Mouse (Mus musculus): Measurements from ENCODE around the gene Ctc1. TPM values are rescaled to one million over a fixed set of nuclear protein-coding genes. Genes with fewer than 3 reads are reported as not detected.
"Not testable (repeated sequence)": the region's sequence is repeated elsewhere in the genome, so short reads cannot be mapped to it uniquely, and the experiment has no call there.

Ctc1 gene
- polyA plus RNA-seq, 1 experiment, result 30.1 TPM

- no peak overlapping the region for H3K4me3 ChIP-seq (replicated peaks; ENCODE audit: extremely low read depth, low read depth, low read length)
- WGBS, result 30% methylated on average over 5 of the region's 5 CpGs
- no peaks in the 10 kb centered on the region for H3K4me1 ChIP-seq (ENCODE audit: control insufficient read depth, insufficient read depth, low read length)
- DNase-seq, result no peak
- no peak for TF ChIP-seq POLR2A (IDR thresholded peaks at IDR 0.05; ENCODE audit: borderline replicate concordance, extremely low read depth, low read depth, low read length)
- TF ChIP-seq CTCF (IDR thresholded peaks at IDR 0.05; ENCODE audit: insufficient read depth, low read length), result no peak
These were observed 36.4 kb upstream of the Ctc1 start for GRCm38 (mm10) chr11:68979320-68979733.

- no peak for DNase-seq
- WGBS, result 63% methylated on average over 3 of the region's 3 CpGs
- TF ChIP-seq CTCF (IDR thresholded peaks at IDR 0.05; ENCODE audit: insufficient read depth, low read length) (no peak), POLR2A (IDR thresholded peaks at IDR 0.05; ENCODE audit: borderline replicate concordance, extremely low read depth, low read depth, low read length) (no peak)
- H3K4me1 ChIP-seq (ENCODE audit: control insufficient read depth, insufficient read depth, low read length), result no peaks in the 10 kb centered on the region
- H3K4me3 ChIP-seq (replicated peaks; ENCODE audit: extremely low read depth, low read depth, low read length), result no peak overlapping the region
These were observed 34.8 kb upstream of the Ctc1 start for GRCm38 (mm10) chr11:68980919-68981318.

- peak; percentile 84 for DNase-seq
- Histone ChIP-seq H3K4me3 (replicated peaks; ENCODE audit: extremely low read depth, low read depth, low read length) (no peak overlapping the region), H3K4me1 (ENCODE audit: control insufficient read depth, insufficient read depth, low read length) (no peaks in the 10 kb centered on the region)
- TF ChIP-seq CTCF (IDR thresholded peaks at IDR 0.05; ENCODE audit: insufficient read depth, low read length), result peak; percentile 86
- TF ChIP-seq POLR2A (IDR thresholded peaks at IDR 0.05; ENCODE audit: borderline replicate concordance, extremely low read depth, low read depth, low read length), result no peak
- 28% methylated on average over 4 of the region's 4 CpGs for WGBS
These were observed 32.9 kb upstream of the Ctc1 start for GRCm38 (mm10) chr11:68982639-68983369.

DNA sequence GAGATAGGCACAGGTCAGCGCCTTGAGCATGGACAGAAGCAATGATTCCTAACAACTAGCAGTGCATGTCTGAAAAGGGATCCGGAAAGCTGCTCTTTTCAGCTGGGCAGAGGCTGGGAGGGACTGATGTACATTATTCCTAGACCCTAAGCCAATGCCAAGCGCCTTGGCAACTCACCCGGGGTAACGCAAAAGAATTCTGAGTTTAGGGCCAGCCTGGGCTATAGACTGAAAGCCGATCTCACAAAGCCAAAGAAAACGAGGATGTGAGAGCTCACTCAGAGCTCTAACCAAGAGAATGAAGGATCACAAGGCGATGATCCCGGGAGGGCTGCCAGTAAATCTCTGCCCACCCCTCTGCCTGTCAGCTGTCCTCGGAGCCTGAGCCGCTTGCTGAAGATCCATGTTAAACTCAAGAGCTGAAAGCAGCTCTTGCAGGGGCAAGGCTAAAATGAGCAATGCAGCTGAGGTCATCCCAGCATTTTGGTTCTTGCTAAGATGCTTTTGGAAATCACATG is 28.3 kb upstream of the Ctc1 start:
- Histone ChIP-seq H3K4me3 (replicated peaks; ENCODE audit: extremely low read depth, low read depth, low read length) (no peak overlapping the region), H3K4me1 (ENCODE audit: control insufficient read depth, insufficient read depth, low read length) (no peaks in the 10 kb centered on the region)
- TF ChIP-seq CTCF (IDR thresholded peaks at IDR 0.05; ENCODE audit: insufficient read depth, low read length) (no peak), POLR2A (IDR thresholded peaks at IDR 0.05; ENCODE audit: borderline replicate concordance, extremely low read depth, low read depth, low read length) (no peak)
- DNase-seq, result no peak
- 85% methylated on average over 11 of the region's 11 CpGs for WGBS

- 69% methylated on average over 17 of the region's 17 CpGs for WGBS
- no peak for DNase-seq
- TF ChIP-seq CTCF (IDR thresholded peaks at IDR 0.05; ENCODE audit: insufficient read depth, low read length), result no peak
- TF ChIP-seq POLR2A (IDR thresholded peaks at IDR 0.05; ENCODE audit: borderline replicate concordance, extremely low read depth, low read depth, low read length), result no peak
- no peak overlapping the region for H3K4me3 ChIP-seq (replicated peaks; ENCODE audit: extremely low read depth, low read depth, low read length)
- H3K4me1 ChIP-seq (ENCODE audit: control insufficient read depth, insufficient read depth, low read length), result no peaks in the 10 kb centered on the region
These were observed 27.4 kb upstream of the Ctc1 start for GRCm38 (mm10) chr11:68988341-68988740.

DNA sequence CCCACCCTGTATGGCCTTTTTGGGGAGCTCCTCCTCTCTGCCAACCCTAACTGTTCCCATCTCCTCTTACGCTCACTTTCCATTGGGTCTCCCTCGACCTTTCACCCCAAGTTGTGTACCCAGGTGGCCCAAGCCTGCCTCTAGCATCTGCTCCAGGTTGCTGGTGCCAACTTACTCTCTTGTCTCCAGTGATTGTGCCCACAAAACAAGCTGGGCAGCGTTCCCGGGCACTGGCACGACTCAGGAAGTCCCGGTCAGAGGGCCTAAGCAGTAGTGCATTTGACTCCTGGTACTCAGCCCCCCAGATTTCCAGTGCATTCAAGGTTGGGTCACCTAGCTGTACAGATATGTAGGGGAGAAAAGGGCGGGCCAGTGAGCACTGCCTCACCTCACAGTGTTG is 22.6 kb upstream of the Ctc1 start:
- no peak overlapping the region for H3K4me3 ChIP-seq (replicated peaks; ENCODE audit: extremely low read depth, low read depth, low read length)
- H3K4me1 ChIP-seq (ENCODE audit: control insufficient read depth, insufficient read depth, low read length), result no peaks in the 10 kb centered on the region
- no peak for DNase-seq
- 87% methylated on average over 7 of the region's 7 CpGs for WGBS
- no peak for TF ChIP-seq CTCF (IDR thresholded peaks at IDR 0.05; ENCODE audit: insufficient read depth, low read length)
- no peak for TF ChIP-seq POLR2A (IDR thresholded peaks at IDR 0.05; ENCODE audit: borderline replicate concordance, extremely low read depth, low read depth, low read length)

- no peak overlapping the region for H3K4me3 ChIP-seq (replicated peaks; ENCODE audit: extremely low read depth, low read depth, low read length)
- no peak for TF ChIP-seq POLR2A (IDR thresholded peaks at IDR 0.05; ENCODE audit: borderline replicate concordance, extremely low read depth, low read depth, low read length)
- no peak for TF ChIP-seq CTCF (IDR thresholded peaks at IDR 0.05; ENCODE audit: insufficient read depth, low read length)
- WGBS, result 95% methylated on average over 3 of the region's 3 CpGs
- no peak for DNase-seq
- H3K4me1 ChIP-seq (ENCODE audit: control insufficient read depth, insufficient read depth, low read length), result no peaks in the 10 kb centered on the region
These were observed 21.3 kb upstream of the Ctc1 start for GRCm38 (mm10) chr11:68994377-68994776.

- WGBS, result 90% methylated on average over 4 of the region's 4 CpGs
- TF ChIP-seq POLR2A (IDR thresholded peaks at IDR 0.05; ENCODE audit: borderline replicate concordance, extremely low read depth, low read depth, low read length) (no peak), CTCF (IDR thresholded peaks at IDR 0.05; ENCODE audit: insufficient read depth, low read length) (no peak)
- H3K4me3 ChIP-seq (replicated peaks; ENCODE audit: extremely low read depth, low read depth, low read length), result no peak overlapping the region
- H3K4me1 ChIP-seq (ENCODE audit: control insufficient read depth, insufficient read depth, low read length), result no peaks in the 10 kb centered on the region
- DNase-seq, result no peak
These were observed 18.6 kb upstream of the Ctc1 start for GRCm38 (mm10) chr11:68997080-68997479.

DNA sequence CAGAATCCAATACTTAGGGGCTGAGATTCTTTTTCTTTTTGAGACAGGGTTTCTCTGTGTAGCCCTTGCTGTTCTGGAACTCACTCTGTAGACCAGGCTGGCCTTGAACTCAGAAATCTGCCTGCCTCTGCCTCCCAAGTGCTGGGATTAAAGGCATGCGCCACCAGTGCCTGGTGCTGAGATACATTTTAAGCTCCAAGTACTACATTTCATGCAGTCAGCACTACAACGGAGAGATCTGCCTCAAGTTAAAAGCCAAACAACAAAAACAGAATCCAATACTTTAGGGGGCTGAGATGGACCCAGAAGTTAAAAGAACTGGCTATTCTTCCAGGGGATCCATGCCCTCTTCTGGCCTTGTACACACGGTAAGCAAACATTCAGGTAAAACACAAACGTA is 12.9 kb upstream of the Ctc1 start:
- not testable (repeated sequence) for H3K4me1 ChIP-seq (ENCODE audit: control insufficient read depth, insufficient read depth, low read length); H3K4me3 ChIP-seq (replicated peaks; ENCODE audit: extremely low read depth, low read depth, low read length); DNase-seq
- 86% methylated on average over 4 of the region's 4 CpGs for whole genome bisulfite sequencing

DNA sequence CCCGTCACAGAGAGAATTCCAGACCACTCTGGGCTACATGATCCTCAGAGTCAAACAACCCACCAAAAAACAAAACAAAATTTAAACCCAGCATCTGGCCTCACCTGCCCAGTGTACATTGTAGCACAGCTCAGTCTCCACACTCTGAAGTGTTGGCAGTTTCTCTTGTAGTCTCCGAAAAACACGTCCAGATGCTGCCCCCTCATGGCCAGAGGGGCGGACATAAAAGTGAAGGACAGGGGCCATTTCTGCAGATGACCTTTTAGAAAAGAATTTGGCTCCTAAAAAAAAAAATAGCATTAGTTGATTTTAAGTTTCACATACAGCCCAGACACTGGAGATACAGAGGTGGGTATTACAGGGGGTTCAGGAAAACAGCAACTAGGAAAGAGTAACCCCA is 12.1 kb upstream of the Ctc1 start:
- WGBS, result 44% methylated on average over 4 of the region's 4 CpGs

More for the DNA sequence above, 12.1 kb upstream of the Ctc1 start:
- Histone ChIP-seq H3K4me1 (ENCODE audit: control insufficient read depth, insufficient read depth, low read length) (no peaks in the 10 kb centered on the region), H3K4me3 (replicated peaks; ENCODE audit: extremely low read depth, low read depth, low read length) (no peak overlapping the region)
- TF ChIP-seq CTCF (IDR thresholded peaks at IDR 0.05; ENCODE audit: insufficient read depth, low read length) (no peak), POLR2A (IDR thresholded peaks at IDR 0.05; ENCODE audit: borderline replicate concordance, extremely low read depth, low read depth, low read length) (no peak)
- no peak for DNase-seq
